Mouse (Mus musculus): ENCODE measurements around the gene Wwc2.

GRCm38 (mm10) chr8:47866568-47866967, 124.2 kb downstream of the Wwc2 start:
- TF ChIP-seq CTCF (IDR thresholded peaks at IDR 0.05; ENCODE audit: extremely low read depth, insufficient read depth, low read length) = no peak
- TF ChIP-seq POLR2A (IDR thresholded peaks at IDR 0.05; ENCODE audit: extremely low read depth, insufficient read depth, low read length) = no peak
